Mouse (Mus musculus): Measurements from ENCODE around the gene Garem2.
"Not testable (repeated sequence)": the region's sequence is repeated elsewhere in the genome, so short reads cannot be mapped to it uniquely, and the experiment has no call there.

- TF ChIP-seq CTCF, POLR2A (IDR thresholded peaks at IDR 0.05; ENCODE audit: insufficient read depth, low read depth, low read length): not testable (repeated sequence)
These were observed 45.4 kb upstream of the Garem2 start for GRCm38 (mm10) chr5:30059607-30060006.

Measured in olfactory bulb, adult 2 months (tissue).